Mouse (Mus musculus): ENCODE results near the gene Pdzd7.

The Pdzd7 gene

DNA sequence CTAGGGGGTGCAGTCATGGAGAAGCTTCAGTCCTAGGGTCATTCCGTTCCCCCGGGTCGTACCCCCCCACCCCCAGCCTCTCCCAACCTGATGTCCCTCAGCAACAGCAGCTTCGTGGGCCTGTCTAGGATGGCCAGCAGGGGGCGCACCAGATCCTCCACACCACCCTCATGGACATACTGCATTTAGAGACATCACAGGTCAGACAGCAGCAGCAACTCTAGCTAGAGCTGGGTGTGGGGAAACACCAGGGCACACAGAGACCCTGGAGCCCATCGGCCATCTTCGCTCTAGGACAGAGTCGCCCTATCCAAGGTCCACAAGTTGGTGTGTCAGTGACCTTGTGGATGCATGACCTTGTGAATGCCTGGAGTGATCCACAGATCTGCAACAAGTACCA lies 15.4 kb downstream of the Pdzd7 start:
- peak; percentile 59 for DNase-seq

DNA sequence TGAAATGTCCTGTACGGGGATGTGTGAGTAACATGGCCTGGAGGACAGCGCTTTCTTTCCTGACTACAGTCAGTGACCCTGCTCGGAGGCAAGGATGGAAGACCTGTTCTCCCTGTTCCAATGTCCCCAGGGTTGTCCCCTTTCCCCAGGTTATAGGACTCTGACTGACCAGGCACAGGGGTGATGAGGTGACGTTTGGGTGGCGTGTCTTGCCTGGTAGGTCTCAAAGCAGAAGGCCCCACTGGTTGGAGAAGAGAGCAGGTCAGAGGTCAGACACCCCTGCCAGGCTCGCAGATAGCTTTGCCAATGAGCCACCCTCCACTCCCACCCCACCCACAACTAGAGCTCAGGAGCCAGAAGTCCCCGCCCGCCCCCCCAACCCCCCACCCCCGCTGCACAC lies 15.9 kb downstream of the Pdzd7 start:
- DNase-seq: no peak

DNA sequence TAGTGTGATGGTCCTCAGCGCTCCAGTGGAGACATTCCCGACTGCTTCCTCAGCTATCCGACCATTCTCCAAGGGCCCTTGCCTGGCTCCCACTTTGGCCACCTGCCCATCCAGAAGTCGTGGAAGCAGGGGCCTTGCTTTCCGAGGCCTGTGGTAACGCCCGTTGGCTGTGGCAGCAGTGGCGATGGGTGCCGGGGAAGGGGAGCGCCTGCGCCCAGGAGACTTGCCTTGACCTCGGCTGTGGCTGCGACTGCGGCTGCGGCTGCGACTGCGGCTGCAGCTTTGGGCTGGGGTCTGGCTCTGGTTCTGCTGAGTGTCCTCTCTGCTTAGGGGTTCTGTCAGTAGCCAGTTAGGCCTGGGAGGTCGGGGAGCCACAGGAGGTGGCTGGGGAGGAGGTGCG lies 16.8 kb downstream of the Pdzd7 start:
- DNase-seq: no peak

DNA sequence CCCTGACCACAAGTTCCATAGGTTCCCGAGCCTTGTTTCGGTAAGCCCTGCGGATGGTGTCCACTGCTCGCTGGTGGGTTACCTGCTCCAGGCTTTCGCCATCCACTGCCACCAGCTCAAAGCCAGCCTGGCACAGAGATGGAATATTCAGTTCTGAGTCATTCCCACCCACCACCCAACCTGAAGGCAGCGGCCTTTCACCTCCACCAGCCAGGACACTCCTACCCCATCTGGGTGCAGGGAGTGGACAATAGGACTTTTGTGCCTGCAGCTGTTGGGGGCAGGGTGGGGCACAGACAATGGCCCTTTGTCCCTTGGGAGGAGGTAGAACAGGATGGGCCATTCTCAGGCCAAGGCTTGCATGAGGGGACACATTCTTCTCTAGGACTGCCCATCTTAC lies 17.7 kb downstream of the Pdzd7 start:
- no peak for DNase-seq

DNA sequence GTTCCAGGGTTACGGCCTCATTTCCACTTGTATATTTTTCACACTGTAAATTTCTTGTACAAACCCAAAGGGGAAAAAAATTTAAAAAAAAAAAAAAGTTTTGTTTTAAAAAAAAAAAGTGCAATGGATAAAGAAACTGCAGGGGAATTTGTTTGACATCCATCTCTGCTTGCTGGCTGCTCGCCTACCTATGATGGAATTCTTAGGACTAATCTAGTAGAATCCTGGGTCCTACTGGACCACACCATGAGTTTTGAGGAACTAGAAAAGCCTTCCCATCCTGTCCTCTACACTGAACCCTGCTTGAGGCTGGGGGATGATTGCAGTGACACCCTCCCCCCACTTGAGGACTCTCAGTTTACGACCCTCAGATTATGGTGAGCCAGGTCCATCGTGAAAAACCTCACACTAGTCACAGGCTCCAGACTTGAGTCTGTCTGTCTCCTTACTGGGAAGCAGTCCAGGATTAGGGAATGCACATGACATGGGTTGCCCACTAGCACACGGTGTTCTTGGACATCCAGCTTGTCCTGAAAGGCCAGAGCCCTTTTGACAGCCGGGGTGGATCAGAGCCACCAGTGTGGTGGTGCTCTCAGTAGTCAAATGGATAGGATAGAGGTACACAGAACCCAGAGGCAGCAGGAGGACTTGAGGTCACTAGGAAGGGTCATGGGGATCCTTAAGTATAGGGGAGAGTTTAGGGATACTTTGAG lies 18.4 kb downstream of the Pdzd7 start:
- no peak for DNase-seq

DNA sequence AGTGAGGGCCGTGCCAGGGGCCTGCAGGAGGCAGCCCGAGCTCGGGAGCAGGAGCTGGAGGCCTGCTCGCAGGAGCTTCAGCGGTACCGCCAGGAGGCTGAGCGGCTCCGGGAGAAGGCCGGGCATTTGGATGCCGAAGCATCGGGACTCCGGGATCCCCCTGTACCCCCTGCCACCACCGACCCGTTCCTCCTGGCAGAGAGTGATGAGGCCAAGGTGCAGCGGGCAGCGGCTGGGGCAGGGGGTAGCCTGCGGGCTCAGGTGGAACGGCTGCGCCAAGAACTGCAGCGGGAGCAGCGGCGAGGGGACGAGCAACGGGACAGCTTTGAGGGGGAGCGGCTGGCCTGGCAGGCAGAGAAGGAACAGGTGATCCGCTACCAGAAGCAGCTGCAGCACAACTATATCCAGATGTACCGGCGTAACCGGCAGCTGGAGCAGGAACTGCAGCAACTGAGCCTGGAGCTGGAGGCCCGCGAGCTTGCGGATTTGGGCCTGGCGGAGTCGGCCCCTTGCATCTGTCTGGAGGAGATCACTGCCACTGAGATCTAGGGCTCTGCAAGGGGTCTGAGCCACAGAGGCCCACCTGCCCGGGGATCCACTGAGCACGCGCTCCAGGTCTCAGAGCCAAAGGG lies 19.5 kb downstream of the Pdzd7 start:
- no peak for DNase-seq

DNA sequence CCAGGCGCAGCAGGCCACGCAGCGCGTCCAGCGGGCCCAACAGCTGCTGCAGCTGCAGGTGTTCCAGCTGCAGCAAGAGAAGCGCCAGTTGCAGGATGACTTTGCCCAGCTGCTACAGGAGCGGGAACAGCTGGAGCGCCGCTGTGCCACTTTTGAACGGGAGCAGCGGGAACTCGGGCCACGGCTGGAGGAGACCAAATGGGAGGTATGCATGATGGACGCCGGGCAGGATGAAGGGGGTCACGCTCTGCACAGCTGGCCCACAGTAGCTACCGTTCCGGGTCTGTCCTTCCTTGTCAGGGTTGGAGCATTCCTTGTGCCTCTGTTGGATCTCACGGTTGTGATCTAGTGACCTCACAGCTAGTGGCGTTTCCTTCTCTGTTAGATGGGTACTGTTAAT lies 20.7 kb downstream of the Pdzd7 start:
- DNase-seq: no peak

DNA sequence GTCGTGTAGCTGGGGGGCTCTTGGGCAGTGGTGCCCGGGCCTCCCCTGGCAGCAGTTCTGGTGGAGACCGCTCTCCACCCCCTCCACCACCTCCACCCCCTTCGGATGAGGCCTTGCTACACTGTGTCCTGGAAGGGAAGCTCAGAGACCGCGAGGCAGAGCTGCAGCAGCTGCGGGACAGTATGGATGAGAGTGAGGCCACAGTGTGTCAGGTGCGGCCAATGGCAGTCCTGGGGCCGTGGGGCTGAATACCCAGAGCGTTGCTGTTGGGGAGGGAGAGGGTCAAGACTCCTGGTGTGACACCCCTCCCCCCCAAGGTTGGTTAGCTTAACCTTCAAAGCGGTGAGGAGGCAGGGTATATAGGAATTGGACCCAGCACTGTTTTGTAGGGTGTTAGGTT lies 21.5 kb downstream of the Pdzd7 start:
- DNase-seq: no peak

DNA sequence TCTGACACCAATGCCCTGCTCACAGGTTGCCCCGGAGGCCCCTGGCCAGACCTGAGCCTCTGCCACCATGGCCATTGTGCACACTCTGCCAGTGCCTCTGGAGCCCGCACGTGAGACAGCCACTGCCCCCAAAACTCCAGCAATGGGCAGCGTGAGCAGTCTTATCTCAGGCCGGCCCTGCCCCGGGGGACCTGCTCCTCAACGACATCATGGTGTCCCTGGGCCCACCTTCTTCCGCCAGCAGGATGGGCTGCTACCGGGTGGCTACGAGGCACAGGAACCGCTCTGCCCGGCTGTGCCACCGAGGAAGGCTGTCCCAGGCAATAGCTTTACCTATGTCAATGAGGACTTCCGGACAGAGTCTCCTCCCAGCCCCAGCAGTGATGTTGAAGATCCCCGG lies 24.2 kb downstream of the Pdzd7 start:
- no peak for DNase-seq

DNA sequence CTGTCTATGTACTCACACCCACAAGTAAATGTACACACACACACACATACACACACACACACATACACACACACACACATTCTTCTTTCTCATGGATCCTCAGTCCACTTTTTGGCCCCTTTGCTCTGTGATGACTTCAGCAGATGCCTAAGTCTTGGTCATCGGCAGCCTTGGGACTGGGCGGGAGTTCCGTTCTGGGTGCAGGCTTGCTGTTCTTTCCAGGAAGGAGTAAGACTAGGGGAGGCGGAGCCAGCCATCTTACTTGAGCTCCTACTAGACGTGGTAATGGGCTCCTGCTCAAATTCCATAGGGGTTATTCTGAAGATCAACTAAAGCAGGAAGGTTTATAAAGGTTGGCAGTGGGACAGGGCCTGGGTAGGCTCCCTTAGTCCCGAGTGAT lies 25.2 kb downstream of the Pdzd7 start:
- no peak for DNase-seq

DNA sequence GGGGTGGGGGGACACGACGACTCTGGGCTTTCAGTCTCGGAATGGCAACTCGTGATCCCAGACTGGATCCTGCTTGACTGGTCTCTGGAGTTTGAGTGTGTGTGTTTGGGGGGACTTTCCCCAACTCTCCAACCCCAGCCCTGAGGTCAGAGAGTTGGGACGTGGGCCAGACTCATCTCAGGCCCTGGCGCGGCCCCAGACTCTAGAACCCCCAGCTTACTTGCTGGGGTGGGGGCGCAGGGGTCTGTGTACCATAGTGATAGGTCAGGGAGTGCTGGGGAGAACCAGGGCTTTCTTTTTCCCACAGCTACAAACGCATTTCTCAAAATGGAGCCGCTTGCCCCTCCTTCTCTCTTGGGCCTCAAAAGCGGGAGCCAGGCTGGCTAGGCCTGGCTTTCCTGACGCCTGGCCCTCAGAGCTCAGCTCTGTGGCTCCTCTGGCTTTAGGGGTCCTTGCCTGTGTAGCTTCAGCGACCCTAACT lies 27.1 kb downstream of the Pdzd7 start:
- no peak for DNase-seq

DNA sequence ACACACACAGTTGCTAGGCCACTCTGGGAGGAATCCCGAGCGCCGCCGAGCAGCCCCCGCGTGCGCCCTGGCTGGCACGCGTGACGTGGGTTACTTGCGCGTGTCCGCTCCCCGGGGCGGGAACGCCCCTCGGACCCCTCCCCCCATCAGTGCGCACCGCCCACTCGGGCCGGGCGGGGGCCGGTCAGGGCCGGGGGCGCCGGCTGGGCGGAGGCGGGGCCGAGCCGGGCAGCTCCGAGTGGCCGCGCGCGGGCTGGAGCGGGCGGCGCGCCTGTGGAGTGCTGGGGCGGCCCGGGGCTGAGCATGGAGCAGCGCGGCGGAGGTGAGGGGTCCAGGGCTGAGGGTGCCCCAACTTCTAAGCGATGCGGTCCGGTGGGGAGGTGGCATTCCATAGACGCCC lies 27.6 kb downstream of the Pdzd7 start:
- peak; percentile 20 for DNase-seq

DNA sequence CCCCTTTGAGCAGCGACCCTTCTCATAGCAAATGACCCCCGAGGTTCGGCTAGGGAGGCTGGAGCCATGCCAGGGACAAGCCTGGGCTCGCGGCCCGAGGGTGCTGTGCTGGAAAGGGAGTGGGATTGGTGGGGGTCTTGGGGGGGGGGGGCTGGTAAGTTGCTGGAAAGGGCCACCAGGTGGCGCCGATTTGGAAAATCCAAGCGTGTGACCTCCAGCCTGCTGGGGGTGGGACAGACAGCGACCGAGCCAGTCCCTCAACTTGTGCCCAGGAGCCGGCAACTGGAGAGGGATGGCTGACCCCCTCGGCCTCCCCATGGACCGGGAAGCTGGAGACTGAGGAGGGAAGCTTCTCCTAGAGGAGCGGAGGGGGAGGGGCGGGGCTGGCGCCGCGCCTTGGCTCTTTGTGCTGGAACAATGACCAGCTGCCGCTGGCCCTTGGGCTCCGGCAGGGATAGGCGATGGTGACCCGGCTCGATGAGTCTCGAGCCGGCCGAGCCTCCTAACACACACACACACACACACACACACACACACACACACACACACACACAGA lies 28.2 kb downstream of the Pdzd7 start:
- peak; percentile 41 for DNase-seq

DNA sequence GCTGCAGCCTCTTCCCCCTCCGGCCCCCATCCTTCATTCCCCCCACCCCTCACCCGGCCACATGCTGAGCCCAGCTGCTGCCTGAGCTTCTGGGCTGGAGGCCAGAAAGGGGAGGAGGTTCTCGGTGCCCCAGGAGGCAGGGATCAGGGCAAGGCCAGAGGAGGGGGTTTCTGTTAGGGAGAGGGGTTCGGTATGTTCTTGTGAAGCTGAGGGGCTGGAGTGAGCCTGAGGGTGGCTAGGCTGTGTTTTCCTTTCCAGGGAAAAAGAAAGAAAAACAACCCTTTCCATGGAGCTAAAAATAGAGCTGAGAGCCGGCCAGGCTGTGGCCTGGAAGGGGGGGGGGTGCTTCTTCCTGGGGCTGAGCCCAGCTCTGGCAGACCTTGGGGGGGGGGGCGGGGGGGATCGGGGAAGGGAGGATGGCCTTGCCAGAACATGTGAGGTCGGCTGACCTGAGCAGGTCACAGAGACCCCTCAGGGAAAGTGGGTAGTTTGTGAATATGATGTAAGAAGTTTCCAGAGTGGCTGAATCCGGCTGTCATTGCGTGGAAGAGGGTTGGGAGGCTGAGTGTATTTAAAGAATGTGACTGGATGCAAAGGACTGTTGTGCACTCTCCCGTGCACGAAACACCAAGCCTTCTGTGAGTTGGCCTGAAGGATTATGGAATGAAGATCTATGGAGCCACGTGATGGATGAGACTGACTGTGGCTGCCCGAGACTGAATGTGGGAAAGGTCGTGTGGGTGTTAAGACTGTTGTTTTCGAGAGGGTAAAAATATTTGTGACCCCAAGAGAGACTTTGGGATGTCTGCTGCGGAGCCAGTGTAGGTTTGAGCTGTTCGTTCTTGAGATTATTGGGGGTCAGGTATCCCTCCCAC lies 28.9 kb downstream of the Pdzd7 start:
- DNase-seq: peak; percentile 12

DNA sequence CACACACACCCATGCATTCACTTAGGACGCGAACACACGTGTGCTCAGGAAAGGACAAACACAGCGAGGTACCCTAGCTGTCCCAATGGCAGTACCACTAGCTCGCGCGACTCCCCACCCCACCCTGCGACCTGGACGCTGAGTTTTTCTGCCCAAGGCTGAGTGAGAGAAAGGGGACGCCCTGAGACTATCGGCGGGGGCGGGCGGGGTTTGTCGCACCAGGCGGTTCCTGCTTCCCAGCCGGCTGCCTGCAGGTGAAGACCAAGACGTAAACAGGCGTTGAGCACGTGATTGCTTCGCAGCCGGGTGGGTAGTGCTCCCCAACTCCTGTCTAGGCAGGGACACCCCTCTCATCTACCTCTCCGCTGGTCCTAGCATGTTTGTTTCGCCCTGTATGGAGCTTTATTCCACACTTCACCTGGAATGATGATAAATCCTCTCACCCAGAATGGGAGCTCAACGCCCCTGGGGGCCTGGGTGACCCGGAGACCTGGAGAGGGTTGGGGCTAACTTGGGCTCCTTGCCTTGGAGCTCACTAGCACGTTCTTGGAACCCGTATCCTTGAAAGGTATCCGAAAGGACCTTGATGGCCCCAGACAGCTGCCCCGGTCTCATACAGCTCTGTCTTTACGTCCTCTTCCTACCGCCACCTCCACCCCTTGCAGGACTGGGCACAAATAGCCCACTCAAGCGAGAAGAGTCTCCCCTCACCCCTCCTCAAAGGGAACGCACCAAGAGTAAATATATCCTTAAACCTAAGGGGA lies 29.8 kb downstream of the Pdzd7 start:
- peak; percentile 78 for DNase-seq

DNA sequence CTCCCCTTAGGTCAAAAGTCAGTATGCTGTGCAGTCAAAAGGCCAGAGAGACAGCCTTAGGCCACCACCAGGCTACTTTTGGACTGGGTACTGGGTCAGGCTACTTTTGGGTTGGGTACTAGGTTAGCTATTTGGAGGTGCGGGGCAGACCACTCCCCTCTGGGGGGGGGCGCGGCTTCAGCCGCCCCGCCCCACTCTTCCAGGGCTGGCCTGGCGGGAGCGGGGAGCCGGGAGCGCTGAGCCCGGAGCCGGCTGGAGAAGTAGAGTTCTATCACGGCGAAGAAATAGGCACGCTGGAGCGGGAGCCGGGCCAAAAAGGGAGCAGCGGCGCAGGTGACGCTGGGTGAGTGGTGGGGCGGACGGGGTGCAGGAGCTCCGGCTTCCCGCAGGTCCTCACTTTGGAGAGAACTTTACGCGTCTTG lies 30.5 kb downstream of the Pdzd7 start:
- DNase-seq: peak; percentile 47

DNA sequence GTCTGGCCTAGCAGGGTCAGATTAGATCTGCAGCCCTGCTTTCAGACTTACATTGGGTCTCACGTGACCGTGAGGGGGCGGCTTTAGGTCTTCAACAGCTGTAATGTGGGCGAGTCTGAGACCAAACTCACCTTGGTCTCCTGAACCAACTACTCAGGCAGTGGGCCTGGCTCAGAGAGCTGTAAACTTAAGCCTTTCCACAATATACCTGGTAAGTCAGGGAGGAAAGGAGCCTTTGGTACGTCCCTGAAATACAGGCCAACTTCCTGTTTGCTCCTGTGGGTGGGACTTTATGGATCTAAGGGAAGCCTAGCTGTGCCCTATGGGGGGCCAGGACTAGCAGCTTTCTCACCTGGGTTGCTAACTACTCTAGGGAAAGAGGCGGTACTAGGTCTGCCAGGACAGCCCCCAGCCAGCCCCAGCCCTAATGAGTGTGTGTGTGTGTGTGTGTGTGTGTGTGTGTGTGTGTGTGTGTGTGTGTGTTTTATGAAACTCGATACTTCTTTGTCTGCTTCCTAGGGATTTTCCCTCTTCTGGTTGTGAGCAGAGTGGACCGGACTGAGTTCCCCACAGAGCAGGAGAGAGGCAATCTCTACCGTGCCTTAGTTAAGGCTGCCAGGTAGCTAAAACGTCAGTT lies 31.1 kb downstream of the Pdzd7 start, which contains the start of gene Lzts2:
TSS of gene Lzts2 (plus strand) at position 80 of the 637 bp plus-strand sequence.
- peak; percentile 24 for DNase-seq

DNA sequence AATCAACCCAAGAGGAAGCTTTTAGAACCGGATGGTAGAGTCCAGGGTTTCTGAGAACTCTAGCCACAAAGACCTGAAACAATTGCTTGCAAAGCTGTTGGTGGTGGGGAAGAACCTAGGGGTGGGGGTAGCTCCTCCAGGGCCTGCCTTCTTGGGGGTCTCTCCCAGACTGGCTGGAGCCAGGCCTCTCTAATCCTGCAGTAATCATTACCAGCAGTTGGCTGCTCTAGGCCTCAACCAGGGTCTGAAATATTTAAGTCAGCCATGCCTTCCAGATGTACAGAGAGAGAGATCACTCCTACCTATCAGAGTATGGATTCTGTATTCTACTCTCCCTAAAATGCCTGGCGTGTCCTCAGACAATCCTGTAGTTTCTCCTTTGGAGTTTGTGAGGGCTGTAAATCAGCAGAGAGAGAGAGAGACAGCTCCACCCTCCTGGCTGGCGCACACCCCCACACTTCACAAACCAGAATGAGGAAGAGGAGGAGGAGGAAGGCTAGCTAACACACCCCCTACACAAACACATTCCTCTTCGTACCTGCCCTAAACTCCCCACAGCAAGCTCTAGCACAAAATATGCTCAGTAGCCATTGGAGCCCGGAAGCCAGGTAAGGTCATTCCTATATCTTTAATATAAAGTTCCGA lies 31.8 kb downstream of the Pdzd7 start:
- DNase-seq: no peak

DNA sequence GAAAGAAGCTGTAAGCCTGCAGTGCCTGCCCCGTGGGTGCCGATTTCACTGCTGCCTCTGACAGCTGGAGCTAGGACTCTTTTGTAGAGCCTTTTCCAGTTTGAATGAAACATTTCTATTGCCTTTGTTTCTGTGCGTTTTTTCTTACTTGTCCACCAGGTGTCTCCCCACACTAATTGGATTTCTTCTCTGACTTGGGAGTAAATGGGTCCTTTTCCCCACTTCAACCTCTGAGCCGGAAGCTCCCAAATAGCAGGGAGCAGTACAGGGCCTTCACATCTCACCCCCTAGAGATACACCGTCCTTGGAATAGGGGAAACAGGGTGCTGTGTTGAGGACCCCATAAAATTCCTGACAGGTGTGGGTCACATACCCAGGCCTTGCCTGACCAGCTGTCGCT lies 32.9 kb downstream of the Pdzd7 start:
- no peak for DNase-seq

DNA sequence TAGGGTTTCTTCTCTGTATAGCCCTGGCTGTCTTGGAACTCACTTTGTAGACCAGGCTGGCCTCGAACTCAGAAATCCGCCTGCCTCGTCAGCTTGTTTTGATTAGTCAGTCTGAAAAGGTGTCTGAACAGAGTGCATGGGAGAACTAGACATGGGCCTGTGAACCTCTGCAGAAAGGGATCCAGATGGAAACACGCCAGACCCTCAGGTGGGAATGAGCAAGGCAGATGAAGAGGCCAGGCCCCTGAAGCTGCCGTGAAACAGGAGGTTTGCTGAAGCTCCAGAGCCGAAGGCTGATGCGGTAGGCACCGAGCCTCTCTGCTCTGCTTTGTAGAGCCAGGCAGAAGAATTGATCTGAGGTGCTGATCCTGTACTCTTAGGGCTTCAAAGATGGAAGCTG lies 33.3 kb downstream of the Pdzd7 start:
- DNase-seq: no peak

DNA sequence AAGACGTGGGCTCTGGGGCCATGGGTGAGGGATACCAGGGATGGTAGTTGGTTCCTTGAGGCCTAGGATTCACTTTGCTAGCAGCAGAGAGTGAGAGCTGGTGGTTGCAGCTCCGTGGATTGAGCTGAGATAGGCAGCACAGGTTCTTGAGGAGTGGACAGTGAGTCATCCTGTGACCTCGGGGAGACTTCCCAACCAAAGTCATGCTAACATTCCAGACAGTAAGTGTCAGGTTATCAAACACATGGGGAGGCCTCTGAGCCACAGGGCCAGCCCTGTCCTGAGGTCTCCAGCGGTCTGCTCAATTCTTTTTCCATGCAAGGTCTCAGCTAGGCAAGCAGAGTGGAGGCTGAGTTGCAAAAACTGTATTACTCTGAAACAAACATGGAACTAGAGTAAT lies 34.9 kb downstream of the Pdzd7 start:
- no peak for DNase-seq

Measured in thymus, postnatal 25 days (tissue).